Mouse (Mus musculus) hindbrain, postnatal 0 days (tissue): ENCODE data around the gene Ccdc155. TPM values are rescaled to one million over a fixed set of nuclear protein-coding genes. Genes with fewer than 3 reads are reported as not detected.
A peak's percentile ranks its signal among the peaks of the same experiment; 100 is the strongest.

Experiments
- ATAC-seq: fragments of 200-750 bp; cut with Nextera tagmentation; 2 replicates; pipeline ENCODE4 v1.8.0; 2017; ENCODE audit warnings: mild to moderate bottlenecking, moderate TSS enrichment, moderate library complexity
- DNase-seq: peaks from one replicate; pipeline ENCODE4 v3.0.0-alpha.2; 2015; ENCODE audit warnings: low spot score
- H3K27ac ChIP-seq: fragments of 300-500 bp; sonication (generic); 2 replicates; pipeline ENCODE4 v1.5.1; 2014; ENCODE audit warnings: mild to moderate bottlenecking
- H3K27me3 ChIP-seq: fragments of 300-500 bp; sonication (generic); 2 replicates; pipeline ENCODE4 v1.6.1; 2014; ENCODE audit warnings: low read length, mixed read lengths; ENCODE audit not compliant: insufficient read depth
- H3K36me3 ChIP-seq: fragments of 300-500 bp; sonication (generic); 2 replicates; pipeline ENCODE4 v1.6.1; 2014; ENCODE audit warnings: low read length, mixed read lengths; ENCODE audit not compliant: insufficient read depth
- H3K4me1 ChIP-seq: fragments of 300-500 bp; sonication (generic); 2 replicates; pipeline ENCODE4 v1.6.1; 2014; ENCODE audit warnings: antibody characterized with exemption, low read length, mixed read lengths; ENCODE audit not compliant: insufficient read depth
- H3K4me2 ChIP-seq: fragments of 300-500 bp; sonication (generic); 2 replicates; pipeline ENCODE4 v1.6.1; 2014; ENCODE audit warnings: low read depth, mild to moderate bottlenecking, low read length, moderate library complexity, mixed read lengths
- H3K4me3 ChIP-seq: fragments of 300-500 bp; sonication (generic); 2 replicates; pipeline ENCODE4 v1.5.1; 2014; ENCODE audit warnings: low read length
- H3K9ac ChIP-seq: fragments of 300-500 bp; sonication (generic); replicated peaks from 2 replicates; pipeline ENCODE4 v1.6.1; 2014; ENCODE audit warnings: mild to moderate bottlenecking, low read length, moderate library complexity, mixed read lengths
- H3K9me3 ChIP-seq: fragments of 300-500 bp; sonication (generic); 2 replicates; pipeline ENCODE4 v1.6.1; 2016; ENCODE audit warnings: low read length, mixed read lengths
- CTCF ChIP-seq: IDR thresholded peaks from 2 replicates; pipeline ENCODE4 v1.5.1; 2016; ENCODE audit warnings: antibody characterized with exemption, control low read depth, low read depth
- WGBS: fragments of 180-500 bp; shearing (Covaris S2); extraction: QIAGEN DNeasy Blood & Tissue Kit; methylation state at CpG from one replicate; pipeline ENCODE4 v1.1.7; 2014; 5-methylcytosine and 5-hydroxymethylcytosine counted together
- polyA plus RNA-seq: library from polyadenylated mRNA; unstranded; fragments of >200 nt; fragmentation: Nextera tagmentation; extraction: Ambion mirVana; gene quantifications from 2 replicates; pipeline ENCODE4 v1.2.1, GENCODE M21; 2015
- total RNA-seq: library from RNA; depleted of rRNA; stranded (reverse); fragments of >200 nt; gene quantifications from 2 replicates; pipeline ENCODE4 v1.2.3, GENCODE M21; 2014

The Ccdc155 gene
- total and polyA plus RNA-seq, 2 experiments from 2014 or later: 0.10 to 0.46 TPM

- peaks cover 41% of the 10 kb centered on the region for H3K27me3 ChIP-seq
- peak overlapping the region; percentile 42 for H3K4me2 ChIP-seq
- H3K4me3 ChIP-seq: no peak overlapping the region
- peaks cover 9% of the 10 kb centered on the region; the same call in 1 of the 2 replicates for H3K4me1 ChIP-seq
- H3K9me3 ChIP-seq: no peaks in the 10 kb centered on the region
- H3K9ac ChIP-seq: no peak overlapping the region
- DNase-seq (no peak), ATAC-seq (no peak)
- H3K27ac ChIP-seq: no peak overlapping the region
- no peak for TF ChIP-seq CTCF
- 3% methylated on average over 19 of the region's 19 CpGs for WGBS
- H3K36me3 ChIP-seq: no peaks in the 10 kb centered on the region
These were observed 36.8 kb downstream of the Ccdc155 start for GRCm38 (mm10) chr7:45167761-45168445.

- H3K9me3 ChIP-seq: no peaks in the 10 kb centered on the region
- TF ChIP-seq CTCF: no peak
- peaks cover 41% of the 10 kb centered on the region for H3K27me3 ChIP-seq
- no peak overlapping the region for H3K27ac ChIP-seq
- H3K4me1 ChIP-seq: peaks cover 9% of the 10 kb centered on the region; the same call in 1 of the 2 replicates
- no peak overlapping the region for H3K9ac ChIP-seq
- H3K4me2 ChIP-seq: no peak overlapping the region
- no peaks in the 10 kb centered on the region for H3K36me3 ChIP-seq
- 18% methylated on average over 10 of the region's 10 CpGs for WGBS
- no peak for DNase-seq
- ATAC-seq: no peak
- no peak overlapping the region for H3K4me3 ChIP-seq
These were observed 37.7 kb downstream of the Ccdc155 start for GRCm38 (mm10) chr7:45166950-45167401.

GRCm38 (mm10) chr7:45165701-45166100, 39.0 kb downstream of the Ccdc155 start:
- Histone ChIP-seq H3K4me3 (no peak overlapping the region), H3K27ac (no peak overlapping the region), H3K9me3 (no peaks in the 10 kb centered on the region), H3K4me2 (no peak overlapping the region), H3K27me3 (peaks cover 41% of the 10 kb centered on the region), H3K36me3 (no peaks in the 10 kb centered on the region), H3K4me1 (peaks cover 9% of the 10 kb centered on the region; the same call in 1 of the 2 replicates), H3K9ac (no peak overlapping the region)
- WGBS: 52% methylated on average over 11 of the region's 11 CpGs
- no peak for ATAC-seq
- no peak for TF ChIP-seq CTCF
- DNase-seq: no peak

GRCm38 (mm10) chr7:45164833-45165232, 39.9 kb downstream of the Ccdc155 start:
- no peak for TF ChIP-seq CTCF
- H3K4me1 ChIP-seq: peaks cover 9% of the 10 kb centered on the region; the same call in 1 of the 2 replicates
- H3K9ac ChIP-seq: no peak overlapping the region
- peaks cover 38% of the 10 kb centered on the region for H3K27me3 ChIP-seq
- WGBS: 67% methylated on average over 5 of the region's 5 CpGs
- H3K36me3 ChIP-seq: 0 out of 2 replicates have a peak, but pooled peaks cover 4% of the 10 kb centered on the region
- H3K4me2 ChIP-seq: no peak overlapping the region
- no peak overlapping the region for H3K27ac ChIP-seq
- H3K9me3 ChIP-seq: no peaks in the 10 kb centered on the region
- no peak overlapping the region for H3K4me3 ChIP-seq
- DNase-seq (no peak), ATAC-seq (no peak)

- Histone ChIP-seq H3K36me3 (0 out of 2 replicates have a peak, but pooled peaks cover 4% of the 10 kb centered on the region), H3K9ac (peak within 1 kb of the TSS; percentile 51), H3K4me1 (peaks cover 9% of the 10 kb centered on the region; the same call in 1 of the 2 replicates), H3K27ac (no peak within 1 kb of the TSS), H3K4me3 (peak within 1 kb of the TSS; percentile 40), H3K4me2 (peak within 1 kb of the TSS; percentile 58), H3K9me3 (no peaks in the 10 kb centered on the region), H3K27me3 (peaks cover 31% of the 10 kb centered on the region)
- DNase-seq (no peak), ATAC-seq (no peak)
- whole genome bisulfite sequencing: 3% methylated on average over 40 of the region's 41 CpGs
- TF ChIP-seq CTCF: no peak
These were observed 40.8 kb downstream of the Ccdc155 start, which contains the start of gene Slc17a7 for GRCm38 (mm10) chr7:45163735-45164490. Gene Slc17a7 (plus strand): TSS chr7:45163949.

- Histone ChIP-seq H3K9me3 (no peaks in the 10 kb centered on the region), H3K4me3 (no peak overlapping the region), H3K27me3 (peaks cover 23% of the 10 kb centered on the region), H3K27ac (no peak overlapping the region), H3K9ac (no peak overlapping the region), H3K36me3 (0 out of 2 replicates have a peak, but pooled peaks cover 4% of the 10 kb centered on the region), H3K4me2 (no peak overlapping the region), H3K4me1 (peaks cover 4% of the 10 kb centered on the region; the same call in 1 of the 2 replicates)
- ATAC-seq: no peak
- DNase-seq: no peak
- WGBS: 75% methylated on average over 9 of the region's 9 CpGs
- no peak for TF ChIP-seq CTCF
These were observed 41.6 kb downstream of the Ccdc155 start for GRCm38 (mm10) chr7:45162996-45163615.
